8 mouse cellular contexts compared by ENCODE assay signal in genomic region chr12:52835291-52835742, GRCm38 (mm10).
DNase-seq lines count a peak whose midpoint lies in the region; ATAC-seq and TF ChIP-seq lines count a peak whose summit lies in the region.

No protein-coding gene starts in this region.

- ATAC-seq in heart, embryonic 13.5 days (ENCODE audit: extremely low read depth, insufficient number of reproducible peaks, low FRiP score, low TSS enrichment): no peak
- peak; percentile 65 for ATAC-seq in midbrain, embryonic 11.5 days (ENCODE audit: low FRiP score)

- no peaks in the 10 kb centered on the region for H3K36me3 ChIP-seq in heart, embryonic 13.5 days
- H3K36me3 ChIP-seq in midbrain, embryonic 11.5 days (ENCODE audit: control insufficient read depth, insufficient read depth, low read length): no peaks in the 10 kb centered on the region

- peak overlapping the region; percentile 16 for H3K4me2 ChIP-seq in heart, embryonic 13.5 days
- no peak overlapping the region for H3K4me2 ChIP-seq in midbrain, embryonic 11.5 days

- intact Hi-C loops in gastrocnemius, adult 2 months (cut with DNase I): loop anchor here (5.0 kb wide), 1 partner anchor 823 kb away; no protein-coding TSS in a partner anchor
- intact Hi-C loops in gastrocnemius, postnatal 36 days (cut with DNase I): loop anchor here (10.0 kb wide), 1 partner anchor 231 kb away; no protein-coding TSS in a partner anchor

- no peaks in the 10 kb centered on the region for H3K27me3 ChIP-seq in heart, embryonic 13.5 days (replicated peaks)
- no peaks in the 10 kb centered on the region for H3K27me3 ChIP-seq in midbrain, embryonic 11.5 days (ENCODE audit: control insufficient read depth, insufficient read depth, low read length)

- no peak for DNase-seq in gastrocnemius, adult 2 months
- DNase-seq in gastrocnemius, postnatal 36 days: no peak
- DNase-seq in brain, adult 2 months (ENCODE audit: low read depth, low spot score): peak; percentile 69
- DNase-seq in midbrain, embryonic 11.5 days (ENCODE audit: low spot score, missing footprints): peak; percentile 91
- DNase-seq in spleen, postnatal 36 days (ENCODE audit: low spot score in 2 of 2): no peak
- no peak for DNase-seq in ovary, postnatal 36 days (ENCODE audit: low spot score)
- no peak for DNase-seq in layer of hippocampus, postnatal 36 days

- 37% methylated on average over 6 of the region's 6 CpGs for WGBS in heart, embryonic 13.5 days
- 20% methylated on average over 6 of the region's 6 CpGs for WGBS in midbrain, embryonic 11.5 days

- TF ChIP-seq CTCF in gastrocnemius, adult 2 months (IDR thresholded peaks at IDR 0.05): no peak

- no peaks in the 10 kb centered on the region for H3K9me3 ChIP-seq in heart, embryonic 13.5 days
- no peaks in the 10 kb centered on the region for H3K9me3 ChIP-seq in midbrain, embryonic 11.5 days (ENCODE audit: control insufficient read depth, low read length)

- peaks cover 43% of the 10 kb centered on the region for H3K4me1 ChIP-seq in heart, embryonic 13.5 days
- H3K4me1 ChIP-seq in midbrain, embryonic 11.5 days (ENCODE audit: control insufficient read depth, insufficient read depth, low read length): peaks cover 34% of the 10 kb centered on the region

- peak overlapping the region; percentile 72 for H3K27ac ChIP-seq in gastrocnemius, adult 2 months
- H3K27ac ChIP-seq in heart, embryonic 13.5 days (replicated peaks): peak overlapping the region; percentile 74
- peak overlapping the region; percentile 74 for H3K27ac ChIP-seq in midbrain, embryonic 11.5 days (ENCODE audit: low read depth, low read length)

- H3K4me3 ChIP-seq in gastrocnemius, adult 2 months: peak overlapping the region; percentile 51
- no peak overlapping the region for H3K4me3 ChIP-seq in heart, embryonic 13.5 days
- no peak overlapping the region for H3K4me3 ChIP-seq in midbrain, embryonic 11.5 days (ENCODE audit: low read depth, low read length)

- H3K9ac ChIP-seq in heart, embryonic 13.5 days: peak overlapping the region; percentile 6; the same call in 1 of the 2 replicates
- H3K9ac ChIP-seq in midbrain, embryonic 11.5 days (ENCODE audit: low read length): no peak overlapping the region

Comparison
In these comparisons a context has a peak if more than half of its experiments do, and no peak if none do; other contexts are left out.
1. DNase-seq: peak in brain, adult 2 months (single experiment) and midbrain, embryonic 11.5 days (single experiment); none in gastrocnemius, adult 2 months (single experiment), gastrocnemius, postnatal 36 days (0 of 2), spleen, postnatal 36 days (0 of 2), ovary, postnatal 36 days (single experiment) and layer of hippocampus, postnatal 36 days (0 of 2).
2. Peak in every context shown above with its lines, with median percentiles within 50 percentile points of each other: H3K27ac ChIP-seq.